Mouse (Mus musculus) cerebellum, adult 2 months (tissue): Measurements from ENCODE around the gene Shoc2. TPM values are rescaled to one million over a fixed set of nuclear protein-coding genes. Genes with fewer than 3 reads are reported as not detected.

ENCODE experiments used
- DNase-seq, 2 experiments: peaks; one replicate each; pipeline ENCODE4 v3.0.0; 2021
- H3K27ac ChIP-seq: fragments of 200-500 bp; 2 replicates; pipeline ENCODE4 v1.5.1; 2012; ENCODE audit warnings: low read length, control low read depth, inconsistent platforms; ENCODE audit not compliant: insufficient read depth
- H3K27me3 ChIP-seq: fragments of 200-500 bp; 2 replicates; pipeline ENCODE4 v1.6.1; 2012; ENCODE audit warnings: inconsistent platforms, mild to moderate bottlenecking, low read length, moderate library complexity; ENCODE audit not compliant: control insufficient read depth, insufficient read depth
- H3K4me1 ChIP-seq: fragments of 200-500 bp; 2 replicates; pipeline ENCODE4 v1.6.1; 2011; ENCODE audit warnings: low read length; ENCODE audit not compliant: control insufficient read depth, insufficient read depth
- H3K4me3 ChIP-seq: fragments of 200-500 bp; replicated peaks from 2 replicates; pipeline ENCODE3; 2011; ENCODE audit warnings: mild to moderate bottlenecking, low read depth, low read length, control low read depth; ENCODE audit not compliant: insufficient read depth
- CTCF ChIP-seq: fragments of 200-500 bp; IDR thresholded peaks from 2 replicates; pipeline ENCODE4 v1.5.1; 2011; ENCODE audit warnings: low read depth, mild to moderate bottlenecking, control low read depth, low read length, moderate library complexity, borderline replicate concordance; ENCODE audit not compliant: insufficient read depth
- POLR2A ChIP-seq: fragments of 200-500 bp; IDR thresholded peaks from 2 replicates; pipeline ENCODE4 v1.6.1; 2011; ENCODE audit warnings: low read length, control low read depth, borderline replicate concordance; ENCODE audit not compliant: insufficient read depth
- WGBS: fragments of 180-500 bp; shearing (Covaris S2); methylation state at CpG from one replicate; pipeline ENCODE4 v1.1.7; 2018; 5-methylcytosine and 5-hydroxymethylcytosine counted together
- polyA plus RNA-seq: library from polyadenylated mRNA; depleted of rRNA; stranded (reverse); fragments of >200 nt; gene quantifications from 2 replicates; pipeline ENCODE4 v1.2.3, GENCODE M21; 2012

Gene Shoc2
- polyA plus RNA-seq, 1 experiment, result 31.9 TPM

DNA sequence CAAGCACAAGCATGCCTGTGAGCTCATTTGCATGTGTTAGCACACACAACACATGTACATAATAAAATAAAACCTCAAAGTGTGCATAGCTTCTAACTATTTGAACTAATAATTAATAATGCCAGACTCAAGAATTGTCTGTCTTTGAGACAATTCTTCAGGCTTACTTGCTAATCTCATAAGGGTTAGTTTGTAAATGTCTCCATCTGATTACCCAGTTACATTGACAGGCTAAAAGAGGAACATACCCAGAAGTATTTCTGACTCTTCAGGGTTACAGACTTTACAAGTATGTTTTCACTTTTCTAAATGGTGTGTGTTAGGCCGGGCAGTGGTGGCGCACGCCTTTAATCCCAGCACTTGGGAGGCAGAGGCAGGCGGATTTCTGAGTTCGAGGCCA lies 71.4 kb downstream of the Shoc2 start:
- 95% methylated on average over 5 of the region's 5 CpGs for WGBS
- H3K4me3 ChIP-seq, result no peak overlapping the region
- H3K27ac ChIP-seq, result no peak overlapping the region
- no peaks in the 10 kb centered on the region for H3K27me3 ChIP-seq
- DNase-seq, result no peak
- TF ChIP-seq CTCF (no peak), POLR2A (no peak)
- H3K4me1 ChIP-seq, result no peaks in the 10 kb centered on the region

DNA sequence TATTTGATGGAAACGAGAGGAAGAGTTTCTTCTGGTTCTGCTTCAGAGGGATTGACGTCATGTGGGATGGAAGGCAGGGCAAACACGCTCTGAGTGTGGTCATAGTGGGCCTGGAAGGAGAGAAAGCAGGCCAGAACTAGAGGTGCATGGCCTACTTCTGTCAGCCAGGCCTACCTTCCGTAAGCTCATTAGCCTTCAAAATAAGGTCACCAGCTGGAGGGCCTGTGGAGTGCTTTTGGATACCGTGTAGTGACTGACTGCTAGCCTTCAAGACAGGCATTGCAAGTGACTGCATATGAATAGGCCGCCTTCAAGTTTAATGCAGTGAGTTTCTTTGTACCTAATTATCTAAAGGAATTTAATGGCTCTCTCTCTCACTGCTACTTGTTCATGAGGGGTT lies 91.0 kb downstream of the Shoc2 start:
- H3K4me3 ChIP-seq, result no peak overlapping the region
- peaks cover 11% of the 10 kb centered on the region for H3K4me1 ChIP-seq
- peak; percentile 37 to 67 for DNase-seq
- H3K27me3 ChIP-seq, result no peaks in the 10 kb centered on the region
- TF ChIP-seq CTCF (no peak), POLR2A (no peak)
- 20% methylated on average over 6 of the region's 6 CpGs for WGBS
- H3K27ac ChIP-seq, result 0 out of 2 replicates have a peak overlapping the region, but pooled peaks have one; percentile 50

DNA sequence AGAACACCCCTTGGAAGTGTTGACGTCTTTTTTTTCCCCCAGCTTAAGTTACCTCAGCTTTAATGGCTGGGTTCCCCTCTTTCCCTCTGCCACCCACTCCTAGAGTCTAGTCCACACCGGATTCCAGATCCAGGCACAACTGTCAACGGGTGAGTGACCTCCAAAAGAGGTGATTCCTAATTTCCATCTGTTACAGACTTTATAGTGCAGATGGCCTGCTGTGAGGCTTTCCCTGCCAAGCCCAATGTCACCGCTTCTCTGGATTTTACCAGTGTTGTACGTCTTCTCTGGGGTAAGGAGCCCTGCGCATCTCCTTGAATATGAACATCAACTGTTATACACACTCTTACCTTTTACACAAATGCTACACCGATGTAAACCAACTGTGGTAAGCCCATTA lies 95.3 kb downstream of the Shoc2 start:
- 32% methylated on average over 7 of the region's 7 CpGs for WGBS
- peak; percentile 20 to 24 for DNase-seq
- Histone ChIP-seq H3K4me1 (peaks cover 21% of the 10 kb centered on the region), H3K4me3 (no peak overlapping the region), H3K27ac (no peak overlapping the region), H3K27me3 (no peaks in the 10 kb centered on the region)
- no peak for TF ChIP-seq POLR2A
- no peak for TF ChIP-seq CTCF

DNA sequence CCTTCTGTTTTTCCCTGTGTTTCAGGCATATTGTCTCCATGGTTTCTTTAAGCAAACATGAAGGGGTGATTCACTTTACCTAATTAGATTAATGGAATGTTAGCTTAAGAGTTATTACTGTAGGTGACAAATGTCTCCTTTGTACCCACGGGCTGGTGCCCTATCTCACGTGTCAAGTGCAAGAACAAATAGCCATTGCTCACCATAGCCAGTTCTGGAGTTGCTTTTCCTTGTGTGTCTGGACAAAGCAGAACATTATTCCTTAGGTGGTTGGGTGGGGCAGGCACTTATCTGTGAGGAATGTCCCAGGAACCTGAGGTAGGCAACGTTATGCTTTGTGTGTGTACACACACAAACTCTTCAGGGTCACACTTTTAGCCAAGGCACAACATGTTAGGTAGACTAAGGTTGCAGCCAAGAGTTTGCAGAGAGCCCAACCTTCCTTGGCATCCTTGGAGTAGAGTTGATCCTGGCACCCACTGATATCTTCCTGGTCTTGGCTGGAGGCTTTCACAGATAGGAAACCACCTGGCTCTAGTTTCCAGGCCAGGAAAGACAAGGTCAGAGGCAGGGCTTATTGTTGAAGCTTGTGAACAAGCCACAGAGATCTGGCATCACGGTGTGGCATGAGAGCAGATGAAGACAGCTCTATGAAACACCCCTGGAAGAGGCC lies 96.4 kb downstream of the Shoc2 start:
- 39% methylated on average over 4 of the region's 4 CpGs for WGBS
- Histone ChIP-seq H3K4me3 (peak overlapping the region; percentile 6), H3K4me1 (peaks cover 14% of the 10 kb centered on the region), H3K27ac (no peak overlapping the region), H3K27me3 (peaks cover 4% of the 10 kb centered on the region; the same call in 1 of the 2 replicates)
- DNase-seq, result peak; percentile 25 to 58
- TF ChIP-seq CTCF (no peak), POLR2A (no peak)

DNA sequence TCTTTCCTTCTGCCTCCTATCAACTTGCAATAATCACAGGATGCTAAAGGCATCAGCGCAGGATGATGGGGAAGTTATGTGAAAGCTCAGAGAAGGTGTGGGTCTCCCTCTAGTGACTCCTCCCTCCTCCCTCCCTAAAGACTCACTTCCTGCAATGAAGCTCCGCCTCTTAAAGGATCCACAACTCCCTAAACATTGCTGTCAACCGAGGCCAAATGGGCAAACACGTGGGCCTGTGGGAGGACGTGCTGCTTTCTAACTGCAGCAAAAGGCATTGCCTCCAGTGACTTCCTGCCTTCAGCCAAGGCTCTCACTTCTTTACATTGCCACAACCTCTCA lies 96.9 kb downstream of the Shoc2 start:
- Histone ChIP-seq H3K27ac (no peak overlapping the region), H3K27me3 (peaks cover 4% of the 10 kb centered on the region; the same call in 1 of the 2 replicates), H3K4me3 (peak overlapping the region; percentile 6), H3K4me1 (peaks cover 12% of the 10 kb centered on the region; the same call in 1 of the 2 replicates)
- no peak for DNase-seq
- TF ChIP-seq POLR2A (no peak), CTCF (no peak)
- 18% methylated on average over 5 of the region's 5 CpGs for WGBS

DNA sequence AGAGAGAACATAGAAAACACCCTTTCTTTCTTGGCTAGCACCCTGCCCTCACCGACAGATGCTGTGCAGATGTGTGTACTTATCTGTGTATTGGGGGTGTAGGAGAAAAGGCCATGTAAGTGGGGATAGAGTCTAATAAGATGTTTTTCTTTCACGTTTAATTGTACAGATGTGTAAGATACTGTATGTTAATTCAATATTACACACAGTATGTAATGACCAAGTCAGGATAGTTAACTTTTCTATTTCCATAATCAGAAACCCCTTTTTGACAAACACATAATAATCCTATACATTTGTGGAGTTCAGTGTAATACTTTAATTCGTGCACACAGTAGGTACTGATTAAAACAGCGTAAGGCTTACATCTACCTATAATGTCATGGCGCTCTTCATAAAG lies 99.7 kb downstream of the Shoc2 start, which contains the start of gene Adra2a:
Gene Adra2a (plus strand): TSS at position 301 of the 400 bp plus-strand sequence.
- WGBS, result 84% methylated on average over 5 of the region's 5 CpGs
- H3K27ac ChIP-seq, result no peak within 1 kb of the TSS
- no peak for DNase-seq
- no peak for TF ChIP-seq POLR2A
- no peak for TF ChIP-seq CTCF
- H3K4me1 ChIP-seq, result peaks cover 12% of the 10 kb centered on the region
- H3K4me3 ChIP-seq, result peak within 1 kb of the TSS; percentile 63
- peaks cover 4% of the 10 kb centered on the region; the same call in 1 of the 2 replicates for H3K27me3 ChIP-seq

DNA sequence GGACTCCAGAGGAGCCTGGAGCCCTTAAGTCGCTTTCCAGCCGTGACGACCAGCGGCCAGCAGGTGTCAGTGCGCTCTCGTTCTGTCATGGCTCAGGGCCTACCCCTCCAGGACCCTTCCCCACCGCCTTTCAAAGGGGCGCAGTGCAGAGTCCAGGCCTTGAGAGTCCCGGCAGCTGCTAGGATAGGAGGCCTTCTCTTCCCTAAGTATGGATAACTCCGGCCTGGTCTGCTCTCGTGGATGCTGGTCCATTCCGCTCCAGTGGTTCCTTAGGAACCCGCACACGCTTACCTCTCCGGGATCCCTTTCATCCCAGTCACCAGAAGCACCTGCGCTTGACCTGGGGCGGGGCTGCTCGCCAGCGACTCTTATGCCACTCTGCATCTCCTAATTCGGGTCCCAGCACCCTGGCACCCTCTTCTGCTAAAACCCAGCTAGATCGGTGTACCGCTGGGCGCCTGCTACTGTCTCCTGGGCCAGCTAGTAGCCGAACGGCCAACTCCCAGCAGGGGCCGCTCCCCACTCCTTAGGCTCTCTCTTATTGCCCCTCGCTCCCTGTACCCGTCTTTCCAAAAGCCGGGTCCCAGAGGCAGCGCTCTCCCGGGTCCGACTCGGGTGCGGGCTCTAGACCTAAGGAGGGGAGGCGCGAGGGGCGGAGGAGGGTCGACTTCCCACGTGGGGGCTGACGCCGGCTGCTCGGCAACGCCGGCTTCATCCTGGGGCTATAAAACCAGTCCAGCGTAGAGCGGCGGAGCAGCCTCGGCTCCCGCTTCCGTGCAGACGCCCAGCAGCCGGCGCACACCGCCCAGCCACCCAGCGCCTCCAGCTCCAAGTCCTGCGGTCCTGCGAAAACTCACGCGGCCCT lies 100.6 kb downstream of the Shoc2 start:
- TF ChIP-seq POLR2A (no peak), CTCF (peak; percentile 77)
- H3K27me3 ChIP-seq, result peaks cover 4% of the 10 kb centered on the region; the same call in 1 of the 2 replicates
- H3K27ac ChIP-seq, result no peak overlapping the region
- under 1% methylated on average over 59 of the region's 59 CpGs for WGBS
- peak; percentile 49 to 55 for DNase-seq
- H3K4me1 ChIP-seq, result peaks cover 9% of the 10 kb centered on the region
- peak overlapping the region; percentile 63 for H3K4me3 ChIP-seq
